Mouse (Mus musculus) layer of hippocampus, adult 9-10 months (tissue): ENCODE measurements at regions not wholly inside any gene's neighbourhood (a gene's known extent, or its start where the extent isn't known, plus 50 kb on each side); places are given as distances from the start of the nearest gene placed in this dataset.
"Not testable (repeated sequence)": the region's sequence is repeated elsewhere in the genome, so short reads cannot be mapped to it uniquely, and the experiment has no call there.

Source experiments
- DNase-seq: peaks from one replicate; pipeline ENCODE4 v3.0.0; 2022; ENCODE audit warnings: low spot score

GRCm38 (mm10) chr1:141716953-141717352, 1471.0 kb downstream of the Kcnt2 start:
- DNase-seq, result no peak

- DNase-seq, result no peak
Measured at GRCm38 (mm10) chr1:141717510-141717909, 1471.6 kb downstream of the Kcnt2 start.

GRCm38 (mm10) chr1:141741299-141741698, 1495.3 kb downstream of the Kcnt2 start:
- no peak for DNase-seq

- DNase-seq, result no peak
Measured at GRCm38 (mm10) chr1:141776059-141776458, 1530.1 kb downstream of the Kcnt2 start.

- DNase-seq, result no peak
Measured at GRCm38 (mm10) chr1:141783367-141783766, 1537.4 kb downstream of the Kcnt2 start.

- DNase-seq, result peak; percentile 15
Measured at GRCm38 (mm10) chr1:141813315-141814158, 1567.6 kb downstream of the Kcnt2 start.

- no peak for DNase-seq
Measured at GRCm38 (mm10) chr1:141831444-141831843, 1585.5 kb downstream of the Kcnt2 start.

GRCm38 (mm10) chr1:141842547-141842946, 1596.6 kb downstream of the Kcnt2 start:
- DNase-seq, result no peak

- not testable (repeated sequence) for DNase-seq
Measured at GRCm38 (mm10) chr1:141853841-141854240, 1607.9 kb downstream of the Kcnt2 start.

GRCm38 (mm10) chr1:141884356-141884755, 1638.4 kb downstream of the Kcnt2 start:
- no peak for DNase-seq

- DNase-seq, result no peak
Measured at GRCm38 (mm10) chr1:141897924-141898455, 1652.0 kb downstream of the Kcnt2 start.

- DNase-seq, result no peak
Measured at GRCm38 (mm10) chr1:141911714-141912398, 1665.9 kb downstream of the Kcnt2 start.

- DNase-seq, result no peak
Measured at GRCm38 (mm10) chr1:141926194-141926593, 1680.2 kb downstream of the Kcnt2 start.

GRCm38 (mm10) chr1:141926804-141927203, 1680.8 kb downstream of the Kcnt2 start:
- DNase-seq, result no peak

- no peak for DNase-seq
Measured at GRCm38 (mm10) chr1:141948055-141948454, 1692.4 kb upstream of the B3galt2 start.

- no peak for DNase-seq
Measured at GRCm38 (mm10) chr1:141954323-141954867, 1686.1 kb upstream of the B3galt2 start.

- DNase-seq, result no peak
Measured at GRCm38 (mm10) chr1:141961743-141962142, 1678.7 kb upstream of the B3galt2 start.

GRCm38 (mm10) chr1:141968133-141968532, 1672.3 kb upstream of the B3galt2 start:
- DNase-seq, result no peak

GRCm38 (mm10) chr1:141974329-141974728, 1666.1 kb upstream of the B3galt2 start:
- DNase-seq, result no peak

- no peak for DNase-seq
Measured at GRCm38 (mm10) chr1:141999769-142000168, 1640.7 kb upstream of the B3galt2 start.

- DNase-seq, result no peak
Measured at GRCm38 (mm10) chr1:142000335-142000734, 1640.1 kb upstream of the B3galt2 start.

GRCm38 (mm10) chr1:142006316-142006715, 1634.1 kb upstream of the B3galt2 start:
- DNase-seq, result peak; percentile 71

- peak; percentile 86 for DNase-seq
Measured at GRCm38 (mm10) chr1:142042751-142043150, 1597.7 kb upstream of the B3galt2 start.
